Mouse (Mus musculus) liver, embryonic 11.5 days (tissue): Measurements from ENCODE around the gene Cpa5. TPM values are rescaled to one million over a fixed set of nuclear protein-coding genes. Genes with fewer than 3 reads are reported as not detected.

Source experiments
- ATAC-seq: fragments of 200-750 bp; cut with Nextera tagmentation; replicated peaks from 2 replicates; pipeline ENCODE4 v1.8.0; 2017; ENCODE audit warnings: moderate number of reproducible peaks, mild to moderate bottlenecking, moderate TSS enrichment, moderate library complexity; ENCODE audit not compliant: low FRiP score
- DNase-seq: peaks from one replicate; pipeline ENCODE4 v3.0.0-alpha.2; 2017; ENCODE audit warnings: low spot score
- H3K27ac ChIP-seq: fragments of 300-500 bp; sonication (generic); 2 replicates; pipeline ENCODE4 v1.5.1; 2014; ENCODE audit warnings: mild to moderate bottlenecking, low read depth, low read length, control low read depth
- H3K27me3 ChIP-seq: fragments of 300-500 bp; sonication (generic); replicated peaks from 2 replicates; pipeline ENCODE4 v1.6.1; 2014; ENCODE audit warnings: low read length, mixed read lengths; ENCODE audit not compliant: control insufficient read depth, insufficient read depth
- H3K36me3 ChIP-seq: fragments of 300-500 bp; sonication (generic); 2 replicates; pipeline ENCODE4 v1.6.1; 2014; ENCODE audit warnings: mild to moderate bottlenecking, low read length, moderate library complexity, mixed read lengths; ENCODE audit not compliant: control insufficient read depth, insufficient read depth
- H3K4me1 ChIP-seq: fragments of 300-500 bp; sonication (generic); replicated peaks from 2 replicates; pipeline ENCODE4 v1.6.1; 2014; ENCODE audit warnings: low read length, mixed read lengths; ENCODE audit not compliant: control insufficient read depth, insufficient read depth
- H3K4me2 ChIP-seq: fragments of 300-500 bp; sonication (generic); 2 replicates; pipeline ENCODE4 v1.6.1; 2014; ENCODE audit warnings: mild to moderate bottlenecking, control low read depth, moderate library complexity
- H3K4me3 ChIP-seq: fragments of 300-500 bp; sonication (generic); 2 replicates; pipeline ENCODE4 v1.5.1; 2014; ENCODE audit warnings: low read depth, low read length, control low read depth
- H3K9ac ChIP-seq: fragments of 300-500 bp; sonication (generic); 2 replicates; pipeline ENCODE4 v1.6.1; 2014; ENCODE audit warnings: low read depth, low read length, control low read depth
- H3K9me3 ChIP-seq: fragments of 300-500 bp; sonication (generic); 2 replicates; pipeline ENCODE4 v1.6.1; 2016; ENCODE audit warnings: low read length, inconsistent platforms, mixed read lengths; ENCODE audit not compliant: control insufficient read depth
- WGBS: fragments of 180-500 bp; shearing (Covaris S2); extraction: QIAGEN DNeasy Blood & Tissue Kit; methylation state at CpG from one replicate; pipeline ENCODE4 v1.1.7; 2014; 5-methylcytosine and 5-hydroxymethylcytosine counted together
- polyA plus RNA-seq: library from polyadenylated mRNA; unstranded; fragments of >200 nt; fragmentation: Nextera tagmentation; extraction: Ambion mirVana; gene quantifications from 2 replicates; pipeline ENCODE4 v1.2.1, GENCODE M21; 2014

Cpa5 gene
- polyA plus RNA-seq, 1 experiment from 2014 or later: not detected

DNA sequence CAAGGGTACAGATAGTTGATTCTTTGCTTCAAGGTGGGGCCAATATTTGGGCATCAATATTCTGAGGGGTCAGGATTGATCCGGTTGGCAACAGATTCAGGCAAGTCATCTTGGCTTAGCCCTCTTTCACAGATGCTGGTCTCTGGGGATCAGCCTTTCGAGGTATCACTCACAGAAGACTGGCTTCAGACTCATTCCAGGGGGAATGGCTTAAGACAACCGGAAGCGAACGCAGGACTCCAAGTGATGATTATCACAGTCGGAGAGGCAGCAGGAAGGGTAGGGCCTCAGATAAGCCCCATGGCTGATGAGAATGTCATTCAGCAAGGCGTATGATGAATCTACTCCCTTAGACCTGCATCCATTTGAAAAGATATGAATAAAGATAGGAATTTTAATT, 16.4 kb upstream of the Cpa5 start:
- Histone ChIP-seq H3K27me3 (no peaks in the 10 kb centered on the region), H3K4me1 (no peaks in the 10 kb centered on the region; the same call in 1 of the 2 replicates), H3K4me2 (no peak overlapping the region), H3K9ac (no peak overlapping the region), H3K36me3 (no peaks in the 10 kb centered on the region), H3K9me3 (no peaks in the 10 kb centered on the region), H3K27ac (no peak overlapping the region), H3K4me3 (no peak overlapping the region)
- ATAC-seq (no peak), DNase-seq (no peak)
- 35% methylated on average over 7 of the region's 7 CpGs for WGBS

DNA sequence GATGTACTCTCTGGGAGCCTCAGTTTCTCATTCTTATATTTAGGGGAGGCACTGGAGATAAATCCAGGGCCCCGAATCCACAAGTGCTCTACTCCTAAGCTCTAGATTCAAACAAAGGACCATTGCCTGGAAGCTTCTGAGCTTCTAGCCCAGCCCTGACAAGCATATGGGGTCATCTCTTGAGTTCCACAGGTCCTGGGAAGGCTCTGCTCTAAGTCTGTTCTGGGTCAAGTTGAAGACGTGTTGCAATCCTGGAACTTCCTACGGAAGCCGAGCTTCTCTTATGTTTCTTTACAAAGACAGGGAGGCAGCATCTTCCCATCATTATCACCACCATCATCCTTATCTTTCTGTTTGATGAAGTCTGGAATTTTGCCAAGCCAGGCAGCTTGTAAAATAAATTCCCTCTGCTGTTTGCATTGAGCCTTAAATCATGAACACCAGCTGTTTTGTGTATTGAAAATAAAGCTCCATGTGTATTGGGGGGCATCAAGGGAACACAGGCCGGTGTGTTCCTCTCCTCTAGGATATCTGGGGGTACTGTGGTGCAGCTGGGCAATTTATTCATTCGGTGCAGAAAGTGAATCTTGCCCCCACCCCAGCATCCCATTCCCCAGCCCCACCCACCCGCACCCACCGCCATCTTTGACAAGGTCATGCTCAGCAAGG, 14.4 kb upstream of the Cpa5 start:
- no peak for ATAC-seq
- no peak overlapping the region for H3K27ac ChIP-seq
- H3K36me3 ChIP-seq: no peaks in the 10 kb centered on the region
- WGBS: 86% methylated on average over 8 of the region's 8 CpGs
- H3K27me3 ChIP-seq: no peaks in the 10 kb centered on the region
- H3K4me1 ChIP-seq: no peaks in the 10 kb centered on the region
- no peaks in the 10 kb centered on the region for H3K9me3 ChIP-seq
- H3K4me3 ChIP-seq: no peak overlapping the region
- no peak for DNase-seq
- H3K4me2 ChIP-seq: no peak overlapping the region
- no peak overlapping the region for H3K9ac ChIP-seq

DNA sequence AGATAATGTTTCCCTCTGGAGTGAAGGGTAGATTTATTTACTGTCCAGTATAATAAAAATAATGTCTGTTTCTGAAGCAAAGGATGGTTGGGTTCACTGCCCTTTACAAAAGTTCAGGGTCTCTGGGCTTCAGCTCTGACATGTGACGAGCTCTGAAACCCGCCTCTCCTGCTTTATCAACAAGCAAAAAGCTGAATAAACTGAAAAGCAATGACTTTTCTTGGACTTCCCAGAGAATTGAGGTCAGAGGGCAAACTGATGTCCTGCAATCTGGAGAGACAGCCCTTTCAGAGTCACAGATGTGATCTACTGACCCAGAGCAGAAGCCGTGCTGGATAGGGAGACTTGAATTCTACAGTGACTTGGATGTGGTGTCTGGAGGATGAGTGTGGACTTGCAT, 10.8 kb upstream of the Cpa5 start:
- no peak for ATAC-seq

DNA sequence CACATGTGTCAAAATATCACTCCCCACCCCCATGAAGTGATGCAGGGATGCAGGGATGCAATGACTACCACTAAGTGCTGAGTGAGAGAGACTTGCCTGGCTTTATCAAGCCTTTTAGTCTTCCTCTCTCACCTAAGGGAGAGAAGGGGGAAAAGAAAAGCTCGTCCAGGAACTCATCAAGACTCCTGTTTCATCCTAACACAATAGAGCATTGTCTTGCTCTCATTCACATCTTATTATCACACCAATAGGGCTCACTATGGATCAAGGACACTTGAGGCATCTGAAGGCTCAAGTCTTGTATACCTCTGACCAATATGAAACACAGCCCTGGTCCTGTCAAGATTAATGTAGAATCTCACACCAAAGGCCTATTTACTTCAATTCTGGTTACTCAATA, 9.8 kb upstream of the Cpa5 start:
- H3K36me3 ChIP-seq: no peaks in the 10 kb centered on the region
- no peak overlapping the region for H3K27ac ChIP-seq
- 0 out of 2 replicates have a peak, but pooled peaks cover 2% of the 10 kb centered on the region for H3K4me1 ChIP-seq
- DNase-seq: no peak
- H3K27me3 ChIP-seq: no peaks in the 10 kb centered on the region
- no peak overlapping the region for H3K4me3 ChIP-seq
- ATAC-seq: no peak
- H3K9me3 ChIP-seq: no peaks in the 10 kb centered on the region
- no peak overlapping the region for H3K4me2 ChIP-seq
- WGBS: 87% methylated on average over 1 of the region's 1 CpGs
- no peak overlapping the region for H3K9ac ChIP-seq

More for the DNA sequence above, 10.8 kb upstream of the Cpa5 start:
- no peak overlapping the region for H3K4me2 ChIP-seq
- H3K27ac ChIP-seq: no peak overlapping the region
- no peak overlapping the region for H3K9ac ChIP-seq
- H3K9me3 ChIP-seq: no peaks in the 10 kb centered on the region
- H3K36me3 ChIP-seq: no peaks in the 10 kb centered on the region
- 0 out of 2 replicates have a peak, but pooled peaks cover 2% of the 10 kb centered on the region for H3K4me1 ChIP-seq
- DNase-seq: no peak
- H3K27me3 ChIP-seq: no peaks in the 10 kb centered on the region
- 54% methylated on average over 3 of the region's 3 CpGs for WGBS
- no peak overlapping the region for H3K4me3 ChIP-seq

DNA sequence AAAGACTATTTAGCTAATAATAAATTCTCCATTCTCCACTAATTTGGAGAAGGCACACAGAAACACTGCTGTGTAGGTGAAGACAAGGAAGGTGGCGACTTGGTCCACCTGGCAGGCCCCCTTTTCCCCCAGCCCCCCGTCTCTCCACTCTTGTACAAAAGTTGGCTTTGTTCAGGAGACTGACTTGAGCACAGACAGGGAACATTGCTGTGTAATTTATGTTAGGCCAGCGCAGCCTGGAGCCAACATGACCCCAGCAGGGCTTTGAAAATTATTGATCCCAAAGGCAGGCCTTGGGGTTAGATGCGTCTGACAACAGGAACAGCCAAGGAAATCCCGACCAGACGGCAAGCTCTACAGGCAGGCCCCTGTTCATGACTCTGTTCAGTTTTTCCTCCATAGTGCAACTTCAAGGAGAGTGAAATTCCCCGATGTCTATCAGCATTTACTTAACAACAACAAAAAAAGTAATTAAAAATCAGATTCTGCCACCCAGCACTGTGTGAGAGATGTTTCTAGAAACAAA, 6.4 kb upstream of the Cpa5 start:
- no peaks in the 10 kb centered on the region for H3K27me3 ChIP-seq
- H3K9ac ChIP-seq: no peak overlapping the region
- 0 out of 2 replicates have a peak, but pooled peaks cover 2% of the 10 kb centered on the region for H3K4me1 ChIP-seq
- DNase-seq (no peak), ATAC-seq (no peak)
- no peak overlapping the region for H3K4me3 ChIP-seq
- 58% methylated on average over 7 of the region's 7 CpGs for WGBS
- H3K36me3 ChIP-seq: no peaks in the 10 kb centered on the region
- no peak overlapping the region for H3K27ac ChIP-seq
- no peaks in the 10 kb centered on the region for H3K9me3 ChIP-seq
- H3K4me2 ChIP-seq: no peak overlapping the region

DNA sequence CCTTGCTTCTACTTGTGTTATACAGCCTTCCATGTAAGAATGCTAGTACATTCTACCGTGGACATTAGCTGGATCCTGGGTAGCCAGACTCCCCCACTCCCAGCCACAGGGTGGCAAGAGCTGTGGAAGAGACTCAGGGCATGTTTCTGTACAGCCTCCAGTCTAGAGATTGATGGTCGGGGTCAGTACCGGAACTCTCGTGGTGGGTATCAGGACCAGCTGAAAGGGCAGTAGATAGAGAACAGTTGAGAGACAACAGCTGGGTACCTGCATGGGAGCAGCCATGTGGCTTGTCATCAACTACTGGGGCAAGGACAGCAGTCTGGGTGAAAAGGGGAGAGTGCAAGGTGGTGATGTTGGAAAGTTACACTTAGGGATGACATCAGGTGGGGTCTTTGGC, 5.7 kb upstream of the Cpa5 start:
- Histone ChIP-seq H3K4me2 (no peak overlapping the region), H3K36me3 (no peaks in the 10 kb centered on the region), H3K4me1 (0 out of 2 replicates have a peak, but pooled peaks cover 2% of the 10 kb centered on the region), H3K27me3 (no peaks in the 10 kb centered on the region), H3K9me3 (no peaks in the 10 kb centered on the region), H3K27ac (no peak overlapping the region), H3K4me3 (no peak overlapping the region), H3K9ac (no peak overlapping the region)
- ATAC-seq: no peak
- DNase-seq: no peak
- WGBS: 88% methylated on average over 4 of the region's 4 CpGs

DNA sequence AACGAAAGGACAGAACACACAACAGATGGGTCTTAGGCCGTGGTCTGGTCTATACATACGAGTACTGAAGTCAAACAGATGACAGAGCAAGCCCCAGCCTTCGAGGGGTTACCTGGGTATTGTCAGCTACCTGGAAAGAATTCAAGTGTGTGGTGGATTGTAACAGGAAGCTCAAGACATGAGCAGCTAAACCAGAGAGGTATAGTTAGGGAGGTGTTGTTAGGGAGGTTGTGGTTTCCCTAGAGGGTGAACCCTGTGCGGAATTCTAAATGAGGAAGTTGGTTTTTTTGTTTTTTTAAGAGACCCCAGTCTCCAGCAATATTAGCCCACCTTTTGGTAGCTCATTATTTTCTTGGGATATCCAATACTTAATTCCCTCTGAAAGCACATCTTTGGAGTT, 5.1 kb upstream of the Cpa5 start:
- ATAC-seq (no peak), DNase-seq (no peak)
- H3K9ac ChIP-seq: no peak overlapping the region
- H3K4me2 ChIP-seq: no peak overlapping the region
- H3K4me1 ChIP-seq: 0 out of 2 replicates have a peak, but pooled peaks cover 2% of the 10 kb centered on the region
- no peaks in the 10 kb centered on the region for H3K27me3 ChIP-seq
- no peak overlapping the region for H3K27ac ChIP-seq
- no peaks in the 10 kb centered on the region for H3K9me3 ChIP-seq
- 49% methylated on average over 5 of the region's 5 CpGs for WGBS
- no peak overlapping the region for H3K4me3 ChIP-seq
- H3K36me3 ChIP-seq: no peaks in the 10 kb centered on the region

DNA sequence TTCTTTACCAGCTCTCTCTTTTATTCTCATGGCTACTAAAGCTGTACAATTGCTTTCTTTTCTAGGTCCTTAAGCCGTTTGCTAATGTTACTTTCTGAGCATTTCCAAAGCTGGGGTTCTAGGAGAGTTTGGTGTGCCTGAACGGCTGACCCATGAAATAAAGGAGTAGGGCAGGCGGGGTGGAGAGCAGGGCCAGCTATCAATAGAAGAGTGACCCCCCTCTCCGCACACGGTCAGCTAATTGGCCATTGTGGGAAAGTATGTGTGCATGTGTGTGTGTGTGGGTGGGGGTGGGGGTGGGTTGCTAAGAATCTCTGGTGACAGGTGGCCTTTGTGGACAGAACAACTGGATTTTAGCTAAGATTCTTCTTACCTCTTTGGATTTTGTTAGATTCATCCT, 402 bp downstream of the Cpa5 start:
- Histone ChIP-seq H3K27ac (no peak overlapping the region), H3K4me2 (no peak overlapping the region), H3K27me3 (peaks cover 16% of the 10 kb centered on the region), H3K9ac (no peak overlapping the region), H3K36me3 (no peaks in the 10 kb centered on the region), H3K4me1 (peaks cover 3% of the 10 kb centered on the region; the same call in 1 of the 2 replicates), H3K4me3 (no peak overlapping the region), H3K9me3 (no peaks in the 10 kb centered on the region)
- DNase-seq (no peak), ATAC-seq (no peak)
- WGBS: 78% methylated on average over 5 of the region's 5 CpGs

DNA sequence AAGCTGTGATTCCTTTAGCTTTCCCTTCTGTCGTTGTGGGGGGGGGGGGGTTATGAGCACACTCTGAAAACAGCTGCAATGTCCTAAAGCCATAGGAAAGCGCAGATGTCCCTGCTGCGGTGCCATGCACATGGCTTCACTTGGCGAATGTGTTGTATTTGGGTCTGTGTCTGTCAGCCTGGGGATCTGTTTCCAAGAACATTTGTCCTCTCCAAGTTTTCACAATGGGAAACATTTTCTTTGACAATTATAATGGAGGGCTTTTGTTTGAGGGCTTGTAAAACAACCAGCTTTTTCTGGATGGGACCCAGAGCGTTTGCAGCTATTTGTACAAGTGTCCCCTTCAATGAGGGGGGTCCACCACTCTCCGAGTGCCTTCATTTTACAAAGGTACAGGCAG, 3.4 kb downstream of the Cpa5 start:
- Histone ChIP-seq H3K36me3 (no peaks in the 10 kb centered on the region), H3K9ac (no peak overlapping the region), H3K4me3 (no peak overlapping the region), H3K4me1 (peaks cover 16% of the 10 kb centered on the region), H3K27ac (no peak overlapping the region), H3K27me3 (peaks cover 38% of the 10 kb centered on the region), H3K9me3 (no peaks in the 10 kb centered on the region), H3K4me2 (no peak overlapping the region)
- DNase-seq: no peak
- no peak for ATAC-seq
- 81% methylated on average over 6 of the region's 6 CpGs for WGBS
